Mouse (Mus musculus) 3T3-L1 (cell line): ENCODE measurements around the gene Kdm5b.
"Not testable (repeated sequence)": the region's sequence is repeated elsewhere in the genome, so short reads cannot be mapped to it uniquely, and the experiment has no call there.

Experiments
- DNase-seq: peaks from one replicate; pipeline ENCODE4 v3.0.0-alpha.2; 2015; ENCODE audit warnings: low read depth, low spot score

The Kdm5b gene

DNA sequence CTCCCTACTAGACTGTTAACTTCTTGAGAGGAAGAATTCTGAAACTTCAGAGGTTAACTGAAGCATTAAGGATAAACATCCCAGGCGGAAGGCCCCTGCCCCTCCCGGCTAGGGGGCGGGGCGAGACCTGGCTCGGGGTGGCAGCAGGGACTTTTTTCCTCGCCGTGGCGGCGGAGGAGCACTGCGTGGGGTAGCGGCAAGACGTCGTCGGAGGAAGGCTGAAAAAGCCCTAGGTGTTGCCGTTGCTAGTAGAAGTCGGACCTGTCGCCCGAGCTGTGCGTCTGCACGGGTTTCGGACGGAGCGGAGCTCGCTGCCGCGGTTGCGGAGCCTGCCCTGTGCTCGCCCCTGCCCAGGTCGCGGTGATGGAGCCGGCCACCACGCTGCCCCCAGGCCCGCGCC, at the start of gene Kdm5b:
Gene Kdm5b (plus strand): TSS at position 196 of the 400 bp plus-strand sequence.
- peak; percentile 70 for DNase-seq

DNA sequence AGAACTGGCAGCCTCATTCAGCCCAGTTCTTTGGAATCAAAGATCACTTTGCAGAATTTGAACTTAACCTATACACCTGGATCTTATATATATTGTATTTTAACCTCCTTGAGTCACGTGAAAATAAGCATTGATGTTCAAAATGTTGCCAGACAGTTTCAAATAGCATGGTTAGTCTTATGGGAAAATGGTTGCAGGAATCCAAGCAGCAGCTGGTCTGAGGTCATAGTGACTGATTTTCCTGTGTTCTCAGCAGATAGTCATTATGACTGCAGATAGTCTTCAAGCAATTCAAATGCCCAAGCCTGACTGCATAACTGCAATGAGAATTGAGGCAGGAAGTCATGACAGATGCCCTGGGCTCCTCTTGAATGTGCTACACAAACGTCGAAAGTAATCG, 47.8 kb upstream of the Kdm5b start:
- DNase-seq, result no peak

DNA sequence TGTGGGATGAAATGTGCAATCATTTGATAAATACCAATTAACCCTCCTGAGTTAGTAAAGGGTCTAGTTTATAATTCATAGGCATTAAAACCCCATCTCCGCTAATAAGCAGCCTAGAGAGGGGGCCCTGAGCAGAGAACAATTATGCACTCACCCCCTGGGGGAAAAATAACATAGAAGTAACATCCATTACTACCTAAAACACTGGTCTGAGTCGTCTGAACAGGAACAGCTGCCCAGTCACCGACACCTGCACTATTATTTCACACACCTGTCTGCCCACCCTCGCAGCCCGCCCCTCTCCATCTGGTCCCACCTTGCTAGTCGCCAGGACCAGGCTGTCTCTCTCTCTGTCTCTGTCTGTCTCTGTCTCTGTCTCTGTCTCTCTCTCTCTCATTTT, 47.4 kb upstream of the Kdm5b start:
- DNase-seq, result no peak

DNA sequence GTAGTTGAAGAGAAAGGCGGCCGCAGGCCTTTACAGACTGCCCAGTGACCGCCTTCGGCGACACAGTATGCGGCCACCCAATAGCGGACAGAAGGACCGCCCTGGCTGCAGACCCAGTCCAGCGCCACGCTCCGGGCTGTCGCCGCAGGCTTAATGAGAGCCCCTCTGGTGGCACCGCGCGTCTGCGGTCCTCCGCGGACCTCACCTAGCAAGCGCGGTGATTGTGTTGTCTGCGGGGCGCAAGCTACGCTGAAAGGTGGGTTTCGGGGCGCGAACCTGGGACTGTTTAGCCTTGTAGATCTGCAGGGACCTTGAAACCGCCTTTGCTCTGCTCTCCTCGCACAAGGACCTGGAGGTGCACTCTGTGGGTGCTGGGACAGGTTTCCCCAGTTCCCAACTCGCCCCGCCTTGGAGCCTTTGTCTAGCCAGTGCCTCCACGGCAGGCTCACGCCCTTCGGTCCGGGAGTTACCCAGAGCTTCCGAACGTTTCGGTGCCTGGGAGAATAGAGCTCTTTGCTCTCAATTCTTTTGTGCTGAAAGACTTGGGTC, 46.6 kb upstream of the Kdm5b start:
- no peak for DNase-seq

DNA sequence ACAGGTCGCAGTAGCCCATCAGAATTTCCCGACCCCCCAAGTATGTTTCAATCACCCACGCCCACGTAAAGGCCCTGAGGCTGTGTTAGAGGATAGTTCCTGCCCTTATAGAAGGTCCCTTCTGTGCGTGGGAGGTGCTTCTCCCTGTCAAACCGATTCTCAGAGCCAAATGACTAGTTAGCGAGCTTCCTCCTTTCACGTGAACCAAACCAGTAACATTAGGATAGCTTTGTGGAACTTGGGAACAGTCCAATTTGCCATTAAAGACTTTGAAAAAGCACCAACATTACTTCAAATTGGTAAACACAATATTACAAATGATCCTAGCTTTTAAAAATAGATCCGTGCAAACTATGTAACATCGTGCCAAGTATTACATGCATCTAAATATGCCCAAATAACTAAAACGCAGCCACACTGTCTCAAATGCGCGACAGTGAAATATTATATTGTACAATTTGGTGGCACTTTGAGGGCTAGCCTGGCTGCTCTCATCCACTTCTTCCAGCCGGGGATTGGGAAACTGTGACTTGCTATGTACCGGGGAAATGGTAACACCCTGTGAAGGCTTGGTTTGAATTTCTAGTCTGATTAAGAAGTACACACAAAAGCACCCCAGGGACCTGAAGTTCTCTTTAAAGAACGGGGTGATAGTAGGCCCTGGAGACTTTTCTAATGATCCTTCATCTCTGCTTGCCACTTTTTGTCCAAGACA, 45.9 kb upstream of the Kdm5b start:
- DNase-seq, result no peak

DNA sequence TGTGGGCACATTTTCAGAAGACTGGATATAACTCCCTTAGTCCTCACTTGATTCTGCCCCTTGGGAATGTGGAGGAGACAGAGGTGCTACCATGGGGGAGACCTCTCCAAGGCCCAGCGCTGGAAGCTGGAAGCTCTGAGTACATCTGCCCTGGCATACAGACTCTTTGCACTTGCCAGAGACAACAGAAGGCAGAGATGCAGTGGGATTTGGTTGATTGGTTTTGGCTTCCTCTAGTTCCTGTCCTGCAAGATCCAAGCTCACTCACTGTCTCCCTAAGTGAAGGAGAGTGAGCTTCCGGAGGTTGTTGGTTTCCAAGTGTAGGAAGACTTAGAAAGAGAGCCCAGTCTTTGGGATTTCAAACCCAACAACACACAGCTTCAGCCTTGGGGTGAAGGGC, 44.1 kb upstream of the Kdm5b start:
- DNase-seq, result no peak

- peak; percentile 33 for DNase-seq
Measured at GRCm38 (mm10) chr1:134516491-134517198, 43.3 kb upstream of the Kdm5b start.

DNA sequence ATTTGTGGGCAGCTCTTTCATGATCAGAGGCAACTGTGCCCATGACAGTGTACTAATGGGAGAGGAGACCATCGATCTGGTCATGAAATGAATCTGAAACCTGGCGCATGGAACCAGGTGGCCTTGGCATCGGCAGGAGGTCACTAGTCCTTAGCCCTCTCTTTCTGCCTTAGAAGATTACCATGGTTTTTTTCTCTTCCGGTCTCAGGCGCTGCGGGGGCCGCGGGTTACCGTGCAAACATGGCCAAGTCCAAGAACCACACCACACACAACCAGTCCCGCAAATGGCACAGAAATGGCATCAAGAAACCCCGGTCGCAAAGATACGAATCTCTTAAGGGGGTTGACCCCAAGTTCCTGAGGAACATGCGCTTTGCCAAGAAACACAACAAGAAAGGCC, 42.1 kb upstream of the Kdm5b start:
- DNase-seq, result not testable (repeated sequence)

DNA sequence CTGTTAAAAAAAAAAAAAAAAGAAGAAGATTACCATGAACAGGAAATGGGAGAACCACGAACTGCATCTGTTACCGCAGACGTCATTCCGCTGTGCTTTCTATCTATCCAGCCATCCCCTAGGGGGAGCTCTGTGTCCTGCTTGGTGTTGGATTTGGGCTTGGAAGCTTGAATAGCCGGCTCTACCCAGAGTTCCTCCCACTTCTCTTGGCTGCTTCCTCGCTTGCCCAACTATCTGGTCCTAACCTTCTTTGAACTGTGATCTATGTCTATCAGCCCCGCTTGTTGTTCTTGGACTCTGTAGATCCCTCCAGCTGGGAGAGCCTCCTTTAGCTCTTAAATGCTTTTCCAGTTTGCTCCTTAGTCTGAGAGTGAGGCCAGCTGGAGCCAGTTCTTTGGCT, 41.3 kb upstream of the Kdm5b start:
- DNase-seq, result peak; percentile 89

- not testable (repeated sequence) for DNase-seq
Measured at GRCm38 (mm10) chr1:134519201-134519600, 40.8 kb upstream of the Kdm5b start.

- DNase-seq, result no peak
Measured at GRCm38 (mm10) chr1:134520001-134520721, 39.8 kb upstream of the Kdm5b start.

GRCm38 (mm10) chr1:134521163-134521562, 38.8 kb upstream of the Kdm5b start:
- DNase-seq, result no peak

DNA sequence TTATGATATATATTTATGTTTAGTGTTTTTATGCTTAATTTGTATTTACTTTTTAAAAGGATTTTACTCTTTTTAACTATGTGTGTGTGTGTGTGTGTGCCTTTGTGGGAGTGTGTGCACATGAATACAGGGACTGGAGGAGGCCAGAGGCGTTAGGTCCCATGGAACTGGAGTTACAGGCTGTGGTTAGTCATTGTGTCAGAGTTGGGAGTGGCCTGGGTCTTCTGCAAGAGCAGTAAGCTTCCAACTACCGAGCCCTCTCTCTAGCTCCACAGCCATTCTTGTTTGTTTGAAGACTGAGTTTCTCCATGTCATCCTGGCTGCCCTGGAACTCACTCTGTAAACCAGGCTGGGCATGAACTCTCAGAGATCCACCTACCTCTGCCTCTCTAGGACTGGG, 37.6 kb upstream of the Kdm5b start:
- DNase-seq, result no peak

DNA sequence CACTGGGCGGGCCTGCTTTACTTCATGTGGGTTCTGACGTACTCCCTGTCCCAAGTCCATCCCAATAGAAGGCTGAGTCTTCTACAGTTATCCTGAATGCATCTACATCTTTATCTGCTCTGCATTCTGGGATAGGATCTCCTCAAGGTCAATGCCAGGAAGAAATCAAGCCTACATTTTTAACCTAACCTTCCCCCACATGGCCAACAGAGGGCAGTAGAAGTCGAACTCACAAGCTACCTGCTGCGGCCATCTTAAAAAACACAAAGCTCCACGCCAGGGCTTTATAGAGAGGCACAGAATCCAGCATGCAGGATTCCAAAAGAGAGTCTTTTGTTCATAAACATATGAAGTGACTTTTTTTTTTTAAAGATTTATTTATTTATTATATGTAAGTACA, 35.5 kb upstream of the Kdm5b start:
- peak; percentile 67 for DNase-seq

DNA sequence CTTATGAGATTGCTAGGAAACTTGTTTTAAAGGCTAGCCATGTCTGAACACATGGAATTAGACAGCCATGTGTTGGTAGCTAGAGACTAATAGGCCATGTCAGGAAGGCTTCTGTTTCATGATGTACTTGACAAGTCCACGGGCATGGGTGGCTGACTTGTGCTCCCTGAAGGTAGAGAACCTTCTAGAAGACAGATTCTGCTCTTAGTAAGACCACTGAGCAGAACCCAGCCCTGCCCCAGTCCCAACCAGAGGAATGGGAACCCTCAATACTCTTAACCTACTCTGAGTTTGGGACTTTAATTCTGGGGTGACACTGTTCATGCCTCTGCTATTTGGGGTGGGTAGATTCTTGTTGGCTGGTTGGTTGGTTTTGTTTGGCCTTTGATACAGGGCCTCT, 35.0 kb upstream of the Kdm5b start:
- no peak for DNase-seq

GRCm38 (mm10) chr1:134526752-134527151, 33.2 kb upstream of the Kdm5b start:
- no peak for DNase-seq

DNA sequence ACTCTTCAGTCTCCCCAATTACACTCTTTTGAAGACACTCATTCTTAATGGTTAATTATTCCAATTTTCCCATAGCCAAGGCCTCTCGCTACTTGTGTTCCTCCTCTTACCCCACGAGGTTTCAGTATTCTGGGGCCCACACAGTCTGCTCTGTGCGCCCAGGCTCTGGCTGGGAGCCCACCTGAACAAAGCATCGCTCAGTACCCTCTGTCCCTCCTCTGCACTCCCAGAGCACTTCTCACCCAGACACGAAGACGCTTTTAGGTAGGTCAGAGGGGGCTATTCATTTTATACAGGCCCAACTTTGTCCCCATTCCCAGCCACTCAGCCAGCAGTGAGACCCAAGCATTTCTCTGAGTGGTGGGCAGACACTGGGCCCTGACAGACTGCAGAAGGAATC, 29.4 kb upstream of the Kdm5b start:
- DNase-seq, result no peak

DNA sequence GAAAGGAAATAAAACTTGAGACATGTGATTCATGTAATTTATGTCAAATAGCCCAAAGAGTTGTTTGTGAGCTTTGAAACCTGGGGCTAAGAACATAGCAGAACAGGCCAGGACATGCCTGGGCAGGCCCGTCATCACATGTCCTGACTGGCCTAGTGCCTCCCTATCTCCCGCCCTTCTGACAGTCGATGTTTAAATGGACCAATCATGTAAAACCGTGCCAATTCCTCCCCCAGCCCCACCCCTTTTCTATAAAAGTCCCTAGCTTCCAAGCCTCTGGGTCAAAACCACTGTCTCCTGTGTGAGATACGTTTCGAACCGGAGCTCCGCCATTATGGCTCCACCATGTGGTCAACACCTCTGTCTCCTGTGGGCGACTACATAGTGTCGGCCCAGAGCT, 26.3 kb upstream of the Kdm5b start:
- DNase-seq, result not testable (repeated sequence)

- no peak for DNase-seq
Measured at GRCm38 (mm10) chr1:134535054-134535453, 24.9 kb upstream of the Kdm5b start.

DNA sequence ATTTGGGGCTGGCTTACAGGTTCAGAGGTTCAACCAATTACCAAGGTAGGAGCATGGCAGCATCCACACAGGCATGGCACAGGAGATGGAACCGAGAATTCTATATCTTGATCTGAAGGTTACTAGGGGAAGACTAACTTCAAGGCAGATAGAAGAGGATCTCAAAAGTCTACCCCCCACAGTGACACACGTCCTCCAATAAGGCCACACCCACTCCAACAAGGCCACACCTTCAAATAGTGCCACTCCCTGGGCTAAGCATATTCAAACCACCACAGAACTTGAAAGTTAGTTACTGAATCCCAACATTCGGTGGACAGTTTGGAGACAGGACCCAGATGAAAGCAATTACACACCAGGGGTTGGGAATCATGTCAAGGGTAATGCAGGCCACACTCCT, 24.5 kb upstream of the Kdm5b start:
- DNase-seq, result no peak

DNA sequence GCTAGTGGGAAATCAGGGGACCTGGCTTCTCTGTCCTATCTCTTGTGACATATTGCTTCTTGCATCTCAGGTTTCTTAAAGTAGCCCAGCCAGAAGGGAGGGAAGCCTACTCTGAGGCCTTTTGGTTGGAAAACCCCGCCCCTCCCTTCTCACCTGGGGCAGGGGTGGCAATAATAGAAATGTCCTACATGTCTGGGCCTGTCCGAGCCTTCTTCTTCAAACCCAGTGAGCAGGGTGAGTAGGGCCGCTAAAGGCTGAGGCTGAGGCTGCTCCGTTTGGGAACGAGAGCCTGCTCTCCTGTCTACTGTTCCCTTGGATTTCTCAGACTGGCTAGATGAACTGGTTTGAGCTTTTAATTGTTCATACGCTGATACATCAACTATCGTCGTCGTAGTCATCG, 19.4 kb upstream of the Kdm5b start:
- DNase-seq, result no peak

- peak; percentile 91 for DNase-seq
Measured at GRCm38 (mm10) chr1:134548231-134548630, 11.7 kb upstream of the Kdm5b start.
